Mouse (Mus musculus) telencephalon, adult 2 months (tissue): ENCODE results near the gene Amn1.
"Not testable (repeated sequence)": the region's sequence is repeated elsewhere in the genome, so short reads cannot be mapped to it uniquely, and the experiment has no call there.

ENCODE experiments used
- DNase-seq: peaks from one replicate; pipeline ENCODE4 v3.0.0-alpha.2; 2011; ENCODE audit warnings: low read depth, low spot score

The Amn1 gene

GRCm38 (mm10) chr6:149154116-149155030 is 34.1 kb downstream of the Amn1 start:
- DNase-seq, result no peak

GRCm38 (mm10) chr6:149153473-149154115 is 34.9 kb downstream of the Amn1 start:
- DNase-seq, result no peak

- no peak for DNase-seq
These were observed 36.4 kb downstream of the Amn1 start for GRCm38 (mm10) chr6:149152119-149152518.

- DNase-seq, result no peak
These were observed 39.9 kb downstream of the Amn1 start for GRCm38 (mm10) chr6:149148436-149149229.

GRCm38 (mm10) chr6:149145143-149145542 is 43.4 kb downstream of the Amn1 start:
- DNase-seq, result no peak

- peak; percentile 42 for DNase-seq
These were observed 46.9 kb downstream of the Amn1 start for GRCm38 (mm10) chr6:149141393-149142173.

- DNase-seq, result no peak
These were observed 49.0 kb downstream of the Amn1 start, which contains the start of gene Etfbkmt for GRCm38 (mm10) chr6:149139471-149139870. TSS of gene Etfbkmt (plus strand) at chr6:149139849.

- DNase-seq, result no peak
These were observed 49.5 kb downstream of the Amn1 start for GRCm38 (mm10) chr6:149139011-149139410.

GRCm38 (mm10) chr6:149137936-149138335 is 50.6 kb downstream of the Amn1 start:
- no peak for DNase-seq

GRCm38 (mm10) chr6:149135631-149136030 is 52.9 kb downstream of the Amn1 start:
- no peak for DNase-seq

- DNase-seq, result no peak
These were observed 53.9 kb downstream of the Amn1 start for GRCm38 (mm10) chr6:149134391-149135150.

- peak; percentile 24 for DNase-seq
These were observed 56.0 kb downstream of the Amn1 start for GRCm38 (mm10) chr6:149132311-149133077.

- no peak for DNase-seq
These were observed 57.4 kb downstream of the Amn1 start for GRCm38 (mm10) chr6:149131111-149131510.

GRCm38 (mm10) chr6:149129870-149130269 is 58.6 kb downstream of the Amn1 start, which contains the start of gene Gm10203:
TSS of gene Gm10203 (plus strand) at chr6:149130170.
- not testable (repeated sequence) for DNase-seq

- DNase-seq, result no peak
These were observed 61.8 kb downstream of the Amn1 start for GRCm38 (mm10) chr6:149126675-149127074.

GRCm38 (mm10) chr6:149123042-149123441 is 65.5 kb downstream of the Amn1 start:
- no peak for DNase-seq

GRCm38 (mm10) chr6:149119853-149120252 is 68.7 kb downstream of the Amn1 start:
- DNase-seq, result peak; percentile 24

GRCm38 (mm10) chr6:149118935-149119334 is 69.6 kb downstream of the Amn1 start:
- no peak for DNase-seq

GRCm38 (mm10) chr6:149116992-149117391 is 71.5 kb downstream of the Amn1 start:
- DNase-seq, result no peak
